Mouse (Mus musculus): Measurements from ENCODE around the gene Lrg1. TPM values are rescaled to one million over a fixed set of nuclear protein-coding genes. Genes with fewer than 3 reads are reported as not detected.

Lrg1 gene
- total and polyA plus RNA-seq, 3 experiments = not detected

GRCm38 (mm10) chr17:56149897-56150296 lies 28.1 kb upstream of the Lrg1 start (continued):
- TF ChIP-seq MYB (IDR thresholded peaks at IDR 0.05; ENCODE audit: low read depth, low read length) (no peak), USF1 (IDR thresholded peaks at IDR 0.05; ENCODE audit: low read depth, low read length) (no peak), MAX (IDR thresholded peaks at IDR 0.05; ENCODE audit: low read length) (no peak), TCF12 (IDR thresholded peaks at IDR 0.05; ENCODE audit: low read depth, low read length) (no peak)

- peaks cover 0 to 4% of the 10 kb centered on the region in 2 experiments; a peak in 1 of 4 replicates for H3K36me3 ChIP-seq (ENCODE audit: control insufficient read depth in 1 of 2, insufficient read depth in 2 of 2, low read length in 2 of 2)
- H3K79me2 ChIP-seq (ENCODE audit: control insufficient read depth, insufficient read depth, low read length, poor library complexity) = no peaks in the 10 kb centered on the region
- no peak for DNase-seq (ENCODE audit: low read depth, low spot score)
- H3K9me3 ChIP-seq (replicated peaks; ENCODE audit: insufficient read depth, low read length) = no peaks in the 10 kb centered on the region
- no peak overlapping the region for H3K27ac ChIP-seq (ENCODE audit: control insufficient read depth, low read depth, low read length)
- no peak overlapping the region for H3K4me3 ChIP-seq (ENCODE audit: control insufficient read depth in 1 of 2, insufficient read depth in 1 of 2, low read depth in 2 of 2, low read length in 2 of 2)
- no peak for TF ChIP-seq SIN3A (IDR thresholded peaks at IDR 0.05; ENCODE audit: low read length)
- TF ChIP-seq MAZ (IDR thresholded peaks at IDR 0.05; ENCODE audit: low read depth, low read length) = no peak
- TF ChIP-seq BHLHE40 (IDR thresholded peaks at IDR 0.05; ENCODE audit: borderline replicate concordance, low read depth, low read length) = no peak
- no peak for TF ChIP-seq EP300 (IDR thresholded peaks at IDR 0.05; ENCODE audit: low read depth in 1 of 2, low read length in 2 of 2)
- TF ChIP-seq HCFC1 (IDR thresholded peaks at IDR 0.05; ENCODE audit: low read depth, low read length) = no peak
- H3K4me1 ChIP-seq (ENCODE audit: control insufficient read depth in 1 of 2, insufficient read depth in 2 of 2, low read length in 2 of 2) = peaks cover 0 to 4% of the 10 kb centered on the region in 2 experiments; a peak in 2 of 4 replicates
- H3K9ac ChIP-seq (ENCODE audit: control insufficient read depth, low read depth, low read length, poor library complexity, severe bottlenecking) = no peak overlapping the region
- H3K27me3 ChIP-seq (ENCODE audit: control insufficient read depth in 1 of 2, insufficient read depth in 2 of 2, low read length in 2 of 2) = peaks cover 2% of the 10 kb centered on the region in 2 experiments; a peak in 2 of 4 replicates
Measured at GRCm38 (mm10) chr17:56148790-56149618, 27.2 kb upstream of the Lrg1 start.

- TF ChIP-seq NELFE (IDR thresholded peaks at IDR 0.05; ENCODE audit: low read depth, low read length) (no peak), UBTF (IDR thresholded peaks at IDR 0.05; ENCODE audit: borderline replicate concordance, insufficient read depth, low read depth, low read length) (no peak), SIN3A (IDR thresholded peaks at IDR 0.05; ENCODE audit: low read length) (no peak), ZKSCAN1 (IDR thresholded peaks at IDR 0.05; ENCODE audit: low read depth, low read length) (no peak), KAT2A (conservative IDR thresholded peaks at IDR 0.05; ENCODE audit: low read depth, low read length) (no peak), NRF1 (IDR thresholded peaks at IDR 0.05; ENCODE audit: insufficient read depth, low read depth, low read length, poor library complexity, severe bottlenecking) (no peak), CHD2 (IDR thresholded peaks at IDR 0.05; ENCODE audit: low read length) (no peak), RAD21 (IDR thresholded peaks at IDR 0.05; ENCODE audit: low read depth, low read length) (no peak), TCF12 (IDR thresholded peaks at IDR 0.05; ENCODE audit: low read depth, low read length) (no peak), MYC (IDR thresholded peaks at IDR 0.05; ENCODE audit: low read depth, low read length) (no peak), ELF1 (IDR thresholded peaks at IDR 0.05; ENCODE audit: low read depth, low read length) (no peak)
- Histone ChIP-seq H3K27me3 (ENCODE audit: control insufficient read depth in 1 of 2, insufficient read depth in 2 of 2, low read length in 2 of 2) (peaks cover 0 to 2% of the 10 kb centered on the region in 2 experiments; a peak in 2 of 4 replicates), H3K36me3 (ENCODE audit: control insufficient read depth in 1 of 2, insufficient read depth in 2 of 2, low read length in 2 of 2) (peaks cover 0 to 4% of the 10 kb centered on the region in 2 experiments; a peak in 1 of 4 replicates), H3K79me2 (ENCODE audit: control insufficient read depth, insufficient read depth, low read length, poor library complexity) (no peaks in the 10 kb centered on the region), H3K4me1 (ENCODE audit: control insufficient read depth in 1 of 2, insufficient read depth in 2 of 2, low read length in 2 of 2) (peaks cover 0 to 4% of the 10 kb centered on the region in 2 experiments; a peak in 2 of 4 replicates), H3K4me3 (ENCODE audit: control insufficient read depth in 1 of 2, insufficient read depth in 1 of 2, low read depth in 2 of 2, low read length in 2 of 2) (no peak overlapping the region), H3K27ac (ENCODE audit: control insufficient read depth, low read depth, low read length) (no peak overlapping the region), H3K9ac (ENCODE audit: control insufficient read depth, low read depth, low read length, poor library complexity, severe bottlenecking) (no peak overlapping the region), H3K9me3 (replicated peaks; ENCODE audit: insufficient read depth, low read length) (no peaks in the 10 kb centered on the region)
- no peak for DNase-seq (ENCODE audit: low read depth, low spot score)
Measured at GRCm38 (mm10) chr17:56148280-56148679, 26.5 kb upstream of the Lrg1 start.
